25 mouse cellular contexts compared by ENCODE assay signal in genomic region chr1:182425176-182425575, GRCm38 (mm10). TPM values are rescaled to one million over a fixed set of nuclear protein-coding genes. Genes with fewer than 3 reads are reported as not detected.
A peak's percentile ranks its signal among the peaks of the same experiment; 100 is the strongest.
DNase-seq lines count a peak whose midpoint lies in the region; ATAC-seq and TF ChIP-seq lines count a peak whose summit lies in the region.
"Had no signal": no experiment of that assay in that cellular context is flagged by ENCODE, and none has a peak within 500 bp of the region (broad histone marks: within the 10 kb centered on the region; RNA-seq: fewer than 3 reads in every experiment).

No protein-coding gene starts in this region.

- 36% methylated on average over 3 of the region's 3 CpGs for WGBS in cerebellum, adult 2 months
- WGBS in hindbrain, embryonic 13.5 days: 64% methylated on average over 3 of the region's 3 CpGs
- 58% methylated on average over 3 of the region's 3 CpGs for WGBS in hindbrain, postnatal 0 days
- WGBS in forebrain, embryonic 16.5 days: 60% methylated on average over 3 of the region's 3 CpGs
- WGBS in intestine, embryonic 16.5 days: 72% methylated on average over 3 of the region's 3 CpGs

- TF ChIP-seq POLR2A in cerebellum, adult 2 months (IDR thresholded peaks at IDR 0.05; ENCODE audit: borderline replicate concordance, insufficient read depth, low read length): no peak

- no peaks in the 10 kb centered on the region for H3K9me3 ChIP-seq in hindbrain, embryonic 13.5 days
- H3K9me3 ChIP-seq in hindbrain, postnatal 0 days (ENCODE audit: low read length): no peaks in the 10 kb centered on the region
- no peaks in the 10 kb centered on the region for H3K9me3 ChIP-seq in forebrain, embryonic 16.5 days (ENCODE audit: control insufficient read depth, low read length)
- H3K9me3 ChIP-seq in intestine, embryonic 16.5 days (ENCODE audit: control insufficient read depth, low read length): no peaks in the 10 kb centered on the region
- H3K9me3 ChIP-seq: embryonic facial prominence, embryonic 12.5 days; heart, embryonic 13.5 days; hindbrain, embryonic 12.5 days; liver, embryonic 12.5 days; midbrain, embryonic 10.5 days; stomach, embryonic 15.5 days had no signal

- H3K9ac ChIP-seq in hindbrain, embryonic 13.5 days: no peak overlapping the region
- H3K9ac ChIP-seq in hindbrain, postnatal 0 days (replicated peaks; ENCODE audit: low read length): no peak overlapping the region
- no peak overlapping the region for H3K9ac ChIP-seq in forebrain, embryonic 16.5 days (replicated peaks; ENCODE audit: low read depth, low read length)
- no peak overlapping the region for H3K9ac ChIP-seq in intestine, embryonic 16.5 days (ENCODE audit: low read depth, low read length)
- H3K9ac ChIP-seq: embryonic facial prominence, embryonic 12.5 days; heart, embryonic 13.5 days; hindbrain, embryonic 12.5 days; liver, embryonic 12.5 days; stomach, embryonic 15.5 days had no signal

- peak overlapping the region; percentile 59 for H3K27ac ChIP-seq in cerebellum, adult 2 months (ENCODE audit: insufficient read depth, low read length)
- peak overlapping the region; percentile 44; the same call in 1 of the 2 replicates for H3K27ac ChIP-seq in hindbrain, embryonic 13.5 days
- no peak overlapping the region for H3K27ac ChIP-seq in hindbrain, postnatal 0 days
- H3K27ac ChIP-seq in forebrain, embryonic 16.5 days (ENCODE audit: low read length): peak overlapping the region; percentile 45
- no peak overlapping the region for H3K27ac ChIP-seq in intestine, embryonic 16.5 days (ENCODE audit: low read length)
- H3K27ac ChIP-seq: embryonic facial prominence, embryonic 12.5 days; heart, adult 2 months; hindbrain, embryonic 12.5 days; liver, embryonic 12.5 days; midbrain, embryonic 10.5 days; stomach, embryonic 15.5 days had no signal

- peaks cover 23% of the 10 kb centered on the region for H3K4me1 ChIP-seq in cerebellum, adult 2 months (ENCODE audit: control insufficient read depth, insufficient read depth, low read length)
- H3K4me1 ChIP-seq in hindbrain, embryonic 13.5 days (replicated peaks): peaks cover 35% of the 10 kb centered on the region
- H3K4me1 ChIP-seq in hindbrain, postnatal 0 days (ENCODE audit: insufficient read depth, low read length): no peaks in the 10 kb centered on the region
- H3K4me1 ChIP-seq in forebrain, embryonic 16.5 days (replicated peaks; ENCODE audit: control insufficient read depth, insufficient read depth, low read length): peaks cover 8% of the 10 kb centered on the region
- peaks cover 13% of the 10 kb centered on the region for H3K4me1 ChIP-seq in intestine, embryonic 16.5 days (ENCODE audit: control insufficient read depth, insufficient read depth, low read length)

- H3K36me3 ChIP-seq in hindbrain, embryonic 13.5 days: no peaks in the 10 kb centered on the region
- no peaks in the 10 kb centered on the region for H3K36me3 ChIP-seq in hindbrain, postnatal 0 days (ENCODE audit: insufficient read depth, low read length)
- no peaks in the 10 kb centered on the region for H3K36me3 ChIP-seq in forebrain, embryonic 16.5 days (ENCODE audit: control insufficient read depth, insufficient read depth)
- H3K36me3 ChIP-seq in intestine, embryonic 16.5 days (ENCODE audit: control insufficient read depth, insufficient read depth, low read length): no peaks in the 10 kb centered on the region

- no peaks in the 10 kb centered on the region for H3K27me3 ChIP-seq in cerebellum, adult 2 months (ENCODE audit: control insufficient read depth, insufficient read depth, low read length)
- H3K27me3 ChIP-seq in hindbrain, embryonic 13.5 days: no peaks in the 10 kb centered on the region
- H3K27me3 ChIP-seq in hindbrain, postnatal 0 days (ENCODE audit: insufficient read depth, low read length): no peaks in the 10 kb centered on the region
- H3K27me3 ChIP-seq in forebrain, embryonic 16.5 days (replicated peaks; ENCODE audit: control insufficient read depth, insufficient read depth, low read length): no peaks in the 10 kb centered on the region
- H3K27me3 ChIP-seq in intestine, embryonic 16.5 days (replicated peaks; ENCODE audit: control insufficient read depth, insufficient read depth, low read length): no peaks in the 10 kb centered on the region
- H3K27me3 ChIP-seq: embryonic facial prominence, embryonic 12.5 days; heart, embryonic 13.5 days; hindbrain, embryonic 12.5 days; liver, embryonic 12.5 days; Patski; stomach, embryonic 15.5 days had no signal

- TF ChIP-seq CTCF in cerebellum, adult 2 months (IDR thresholded peaks at IDR 0.05; ENCODE audit: borderline replicate concordance, insufficient read depth, low read depth, low read length): no peak
- no peak for TF ChIP-seq CTCF in hindbrain, postnatal 0 days (IDR thresholded peaks at IDR 0.05; ENCODE audit: low read depth)

- ATAC-seq in hindbrain, embryonic 13.5 days (ENCODE audit: low FRiP score): no peak
- no peak for ATAC-seq in hindbrain, postnatal 0 days
- no peak for ATAC-seq in forebrain, embryonic 16.5 days
- ATAC-seq in frontal cortex, adult (ENCODE audit: low TSS enrichment): no peak
- ATAC-seq in intestine, embryonic 16.5 days: no peak
- ATAC-seq: inflammation-experienced regulatory T-cells, adult 6 months; liver, embryonic 12.5 days; Patski had no signal

- no peak overlapping the region for H3K4me2 ChIP-seq in hindbrain, embryonic 13.5 days
- no peak overlapping the region for H3K4me2 ChIP-seq in hindbrain, postnatal 0 days (ENCODE audit: low read depth, low read length)
- no peak overlapping the region for H3K4me2 ChIP-seq in forebrain, embryonic 16.5 days (ENCODE audit: low read length)
- no peak overlapping the region for H3K4me2 ChIP-seq in intestine, embryonic 16.5 days (ENCODE audit: low read depth, low read length)
- H3K4me2 ChIP-seq: embryonic facial prominence, embryonic 12.5 days; heart, embryonic 13.5 days; hindbrain, embryonic 12.5 days; liver, embryonic 12.5 days; stomach, embryonic 15.5 days had no signal

- DNase-seq in cerebellum, adult 2 months: peak in 1 of 2 experiments; percentile 48
- DNase-seq in cerebellum, adult 11 months: no peak
- no peak for DNase-seq in hindbrain, postnatal 0 days (ENCODE audit: low spot score)
- DNase-seq in cerebellum, adult 9-10 months: peak; percentile 52
- DNase-seq: adrenal gland, postnatal 36 days; gastrocnemius, postnatal 14 days; heart, adult 2 months; heart, postnatal 14 days; kidney, adult 8-10 months; kidney, postnatal 10 days; lung, adult 18-20 months; lung, postnatal 10 days; thymus, postnatal 36 days had no signal

- H3K4me3 ChIP-seq in cerebellum, adult 2 months (replicated peaks; ENCODE audit: insufficient read depth, low read depth, low read length): no peak overlapping the region
- H3K4me3 ChIP-seq in hindbrain, embryonic 13.5 days: no peak overlapping the region
- H3K4me3 ChIP-seq in hindbrain, postnatal 0 days (ENCODE audit: low read length): no peak overlapping the region
- H3K4me3 ChIP-seq in forebrain, embryonic 16.5 days (replicated peaks; ENCODE audit: low read length): no peak overlapping the region
- H3K4me3 ChIP-seq in intestine, embryonic 16.5 days (ENCODE audit: low read length): no peak overlapping the region
- H3K4me3 ChIP-seq: embryonic facial prominence, embryonic 12.5 days; heart, adult 2 months; heart, embryonic 13.5 days; hindbrain, embryonic 12.5 days; liver, embryonic 12.5 days; midbrain, embryonic 10.5 days; stomach, embryonic 15.5 days had no signal

RNA-seq across cellular contexts. Expression of gene Trp53bp2, which starts 16.2 kb away (rescaled TPM):
- 21.1 and 25.3 TPM in 2 replicates for polyA plus RNA-seq in cerebellum, adult 2 months (2012; rRNA removed)
- polyA plus RNA-seq in hindbrain, embryonic 13.5 days (2015; fragmentation: Nextera tagmentation; extraction: Ambion mirVana): 20.5 and 21.7 TPM in 2 replicates
- total RNA-seq in hindbrain, postnatal 0 days (2014; rRNA removed): 20.8 and 36.3 TPM in 2 replicates
- 11.2 and 11.7 TPM in 2 replicates for polyA plus RNA-seq in hindbrain, postnatal 0 days (2015; fragmentation: Nextera tagmentation; extraction: Ambion mirVana)
- polyA plus RNA-seq in forebrain, embryonic 16.5 days (2015; fragmentation: Nextera tagmentation; extraction: Ambion mirVana): 27.2 and 31.3 TPM in 2 replicates
- polyA plus RNA-seq in intestine, embryonic 16.5 days (2015; fragmentation: Nextera tagmentation; extraction: Ambion mirVana): 16.3 and 18.4 TPM in 2 replicates

Comparison
In these comparisons a context has a peak if more than half of its experiments do, and no peak if none do; other contexts are left out.
1. H3K27ac ChIP-seq: peak in cerebellum, adult 2 months (single experiment), hindbrain, embryonic 13.5 days (single experiment) and forebrain, embryonic 16.5 days (single experiment); none in hindbrain, postnatal 0 days (single experiment) and intestine, embryonic 16.5 days (single experiment).